Mouse (Mus musculus) embryonic facial prominence, embryonic 13.5 days (tissue): ENCODE measurements around the gene Speg. TPM values are rescaled to one million over a fixed set of nuclear protein-coding genes. Genes with fewer than 3 reads are reported as not detected.

ENCODE experiments used
- ATAC-seq: fragments of 200-750 bp; cut with Nextera tagmentation; 2 replicates; pipeline ENCODE4 v1.8.0; 2017; ENCODE audit warnings: low read depth; ENCODE audit not compliant: insufficient number of reproducible peaks, insufficient read depth, low FRiP score, low TSS enrichment
- H3K27ac ChIP-seq: fragments of 300-500 bp; sonication (generic); 2 replicates; pipeline ENCODE4 v1.5.1; 2015; ENCODE audit warnings: moderate library complexity, mild to moderate bottlenecking, inconsistent platforms
- H3K27me3 ChIP-seq: fragments of 300-500 bp; sonication (generic); 2 replicates; pipeline ENCODE4 v1.6.1; 2015; ENCODE audit warnings: mild to moderate bottlenecking, inconsistent platforms
- H3K36me3 ChIP-seq: fragments of 300-500 bp; sonication (generic); 2 replicates; pipeline ENCODE4 v1.6.1; 2015; ENCODE audit warnings: mild to moderate bottlenecking, inconsistent platforms
- H3K4me1 ChIP-seq: fragments of 300-500 bp; sonication (generic); 2 replicates; pipeline ENCODE4 v1.6.1; 2015; ENCODE audit warnings: inconsistent platforms
- H3K4me2 ChIP-seq: fragments of 300-500 bp; sonication (generic); 2 replicates; pipeline ENCODE4 v1.6.1; 2015; ENCODE audit warnings: moderate library complexity, mild to moderate bottlenecking, inconsistent platforms
- H3K4me3 ChIP-seq: fragments of 300-500 bp; sonication (generic); 2 replicates; pipeline ENCODE4 v1.5.1; 2015; ENCODE audit warnings: mild to moderate bottlenecking, inconsistent platforms
- H3K9ac ChIP-seq: fragments of 300-500 bp; sonication (generic); 2 replicates; pipeline ENCODE4 v1.6.1; 2015; ENCODE audit warnings: mild to moderate bottlenecking, inconsistent platforms
- H3K9me3 ChIP-seq: fragments of 300-500 bp; sonication (generic); 2 replicates; pipeline ENCODE4 v1.6.1; 2016; ENCODE audit warnings: inconsistent platforms
- WGBS: fragments of 180-500 bp; shearing (Covaris S2); methylation state at CpG from one replicate; pipeline ENCODE4 v1.1.7; 2015; ENCODE audit warnings: mixed read lengths; 5-methylcytosine and 5-hydroxymethylcytosine counted together
- polyA plus RNA-seq: library from polyadenylated mRNA; unstranded; fragments of >200 nt; fragmentation: Nextera tagmentation; extraction: Ambion mirVana; gene quantifications from 2 replicates; pipeline ENCODE4 v1.2.1, GENCODE M21; 2015

The Speg gene
- polyA plus RNA-seq: 16.1 and 17.0 TPM in 2 replicates

DNA sequence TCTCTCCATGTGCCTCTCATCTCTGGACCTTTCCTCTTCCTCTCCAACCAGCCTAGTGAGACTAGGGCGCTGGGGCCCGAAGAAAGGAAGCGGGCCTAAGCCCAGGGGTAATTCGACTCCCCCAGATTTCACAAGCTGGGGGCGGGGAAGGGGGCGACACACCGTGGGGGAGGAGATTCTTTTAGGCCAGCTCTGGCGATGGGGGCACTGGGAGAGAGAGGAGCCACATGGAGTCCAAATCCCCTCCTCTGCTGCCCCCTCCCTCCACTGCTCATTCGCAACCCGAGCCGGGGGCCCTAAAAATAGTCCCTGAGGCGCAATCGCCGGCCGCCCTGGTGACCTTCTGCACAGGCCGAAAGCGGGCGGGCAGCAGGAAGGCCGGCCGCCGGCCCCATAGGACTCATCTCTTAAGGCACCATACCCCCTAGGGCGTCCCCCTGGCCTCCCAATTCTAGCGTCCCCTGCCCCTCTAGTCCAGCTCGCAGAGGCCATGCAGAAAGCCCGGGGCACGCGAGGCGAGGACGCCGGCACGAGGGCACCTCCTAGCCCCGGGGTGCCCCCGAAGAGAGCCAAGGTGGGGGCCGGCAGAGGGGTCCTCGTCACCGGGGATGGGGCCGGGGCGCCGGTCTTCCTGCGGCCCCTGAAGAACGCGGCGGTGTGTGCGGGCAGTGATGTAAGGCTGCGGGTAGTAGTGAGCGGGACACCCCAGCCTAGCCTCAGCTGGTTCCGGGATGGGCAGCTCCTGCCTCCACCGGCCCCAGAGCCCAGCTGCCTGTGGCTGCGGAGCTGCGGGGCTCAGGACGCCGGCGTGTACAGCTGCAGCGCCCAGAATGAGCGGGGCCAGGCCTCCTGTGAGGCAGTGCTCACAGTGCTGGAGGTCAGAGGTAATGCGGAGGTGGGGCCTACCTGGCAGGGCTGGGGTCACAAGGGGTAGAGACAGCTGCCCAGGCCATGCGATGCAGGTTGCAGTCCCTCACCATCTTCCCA is at the start of gene Speg:
Gene Speg (plus strand): TSS at position 348 of the 987 bp plus-strand sequence.
- Histone ChIP-seq H3K4me3 (peak within 1 kb of the TSS; percentile 39), H3K27ac (no peak within 1 kb of the TSS), H3K4me2 (peak within 1 kb of the TSS; percentile 77), H3K9me3 (no peaks in the 10 kb centered on the region), H3K36me3 (no peaks in the 10 kb centered on the region), H3K27me3 (peaks cover 27% of the 10 kb centered on the region), H3K4me1 (peaks cover 20% of the 10 kb centered on the region), H3K9ac (peak within 1 kb of the TSS; percentile 72)
- WGBS: 7% methylated on average over 57 of the region's 57 CpGs
- ATAC-seq: peak; percentile 29; the same call in 1 of the 2 replicates

DNA sequence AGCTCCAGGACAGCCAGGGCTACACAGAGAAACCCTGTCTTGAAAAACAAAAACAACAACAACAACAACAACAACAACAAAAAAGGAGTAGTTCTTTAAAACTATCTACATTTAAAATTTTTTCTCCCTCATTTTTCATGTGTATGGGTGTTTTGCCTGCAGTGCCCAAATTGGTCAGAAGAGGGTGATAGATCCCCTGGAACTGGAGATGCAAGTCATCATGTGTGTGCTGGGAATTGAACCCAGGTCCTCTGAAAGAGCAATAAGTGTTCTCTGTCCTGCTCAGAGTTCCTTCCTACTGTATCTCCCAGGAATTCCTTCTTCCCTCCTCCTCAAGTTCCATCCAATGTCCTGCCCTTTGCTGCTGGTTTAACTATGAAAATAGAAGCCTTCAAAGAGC is 47.6 kb upstream of the Speg start:
- ATAC-seq: no peak
- H3K27ac ChIP-seq: no peak overlapping the region
- H3K4me1 ChIP-seq: no peaks in the 10 kb centered on the region

DNA sequence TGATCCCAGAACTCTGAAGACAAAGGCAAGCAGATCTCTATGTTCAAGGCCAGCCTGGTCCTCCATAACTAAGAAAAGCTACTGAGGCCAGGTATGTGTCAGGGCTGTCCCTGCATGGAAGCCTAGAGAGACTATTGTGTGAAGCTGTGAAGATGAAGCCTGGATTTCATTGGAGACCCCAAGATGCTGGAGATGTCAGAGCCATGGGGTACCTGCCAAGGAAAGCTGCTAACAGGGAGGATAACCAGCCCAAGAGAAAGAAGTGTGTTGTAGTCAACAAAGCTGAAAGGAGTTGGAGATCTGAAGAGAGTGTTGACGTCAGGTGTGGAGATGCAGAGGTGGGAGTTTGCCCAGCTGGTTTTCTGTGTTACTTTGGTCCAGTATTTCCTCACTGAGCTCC is 43.8 kb upstream of the Speg start:
- ATAC-seq: no peak
- H3K27ac ChIP-seq: no peak overlapping the region
- 65% methylated on average over 1 of the region's 1 CpGs for WGBS
- no peaks in the 10 kb centered on the region for H3K36me3 ChIP-seq
- H3K9me3 ChIP-seq: no peaks in the 10 kb centered on the region
- no peak overlapping the region for H3K9ac ChIP-seq
- H3K4me2 ChIP-seq: no peak overlapping the region
- no peaks in the 10 kb centered on the region for H3K4me1 ChIP-seq
- no peaks in the 10 kb centered on the region for H3K27me3 ChIP-seq
- H3K4me3 ChIP-seq: no peak overlapping the region

More for the DNA sequence above, 47.6 kb upstream of the Speg start:
- H3K9ac ChIP-seq: no peak overlapping the region
- H3K9me3 ChIP-seq: no peaks in the 10 kb centered on the region
- no peaks in the 10 kb centered on the region; the same call in 1 of the 2 replicates for H3K27me3 ChIP-seq
- no peak overlapping the region for H3K4me2 ChIP-seq
- H3K36me3 ChIP-seq: no peaks in the 10 kb centered on the region
- no peak overlapping the region for H3K4me3 ChIP-seq

DNA sequence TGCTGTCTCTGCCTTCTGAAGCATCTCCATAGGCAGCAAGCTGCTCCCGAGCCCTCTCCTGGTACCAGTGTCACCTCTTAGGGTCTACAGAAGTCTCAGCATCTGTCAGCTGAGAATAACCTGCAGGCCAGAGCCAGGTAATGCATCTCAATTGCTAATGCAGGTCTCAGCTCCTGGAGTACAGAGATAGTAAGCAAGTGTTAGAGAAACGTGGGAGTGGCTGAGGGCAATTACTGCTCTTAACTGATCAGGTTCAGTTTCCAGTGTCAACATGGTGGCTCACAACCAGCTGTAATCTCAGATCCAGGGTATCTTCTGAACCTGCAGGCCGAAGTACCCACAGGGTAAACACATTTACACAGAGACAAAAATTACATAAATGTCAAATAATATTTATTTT is 38.6 kb upstream of the Speg start:
- Histone ChIP-seq H3K27me3 (no peaks in the 10 kb centered on the region), H3K9me3 (no peaks in the 10 kb centered on the region), H3K4me2 (no peak overlapping the region), H3K9ac (no peak overlapping the region), H3K36me3 (no peaks in the 10 kb centered on the region), H3K27ac (no peak overlapping the region), H3K4me1 (peaks cover 36% of the 10 kb centered on the region), H3K4me3 (no peak overlapping the region)
- no peak for ATAC-seq
- 57% methylated on average over 3 of the region's 3 CpGs for WGBS

DNA sequence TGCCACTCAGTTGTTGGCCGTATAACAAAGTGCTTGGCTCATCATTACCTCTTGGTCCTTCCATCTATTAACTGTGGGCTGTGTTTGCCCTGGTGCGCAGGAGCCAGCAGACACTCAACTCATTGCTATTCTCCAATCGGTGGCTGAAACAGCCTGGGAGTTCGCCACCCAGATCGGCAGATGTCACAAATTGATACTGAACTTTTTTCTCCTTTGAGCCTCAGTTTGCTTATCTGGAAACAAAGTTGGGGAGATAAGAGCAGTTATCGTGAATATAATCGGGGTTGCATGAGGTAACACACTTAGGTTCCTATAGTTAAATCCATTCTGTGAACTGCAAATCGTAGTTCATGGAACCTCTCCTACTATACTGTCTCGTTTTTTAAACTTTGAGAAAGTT is 38.0 kb upstream of the Speg start:
- ATAC-seq: no peak

DNA sequence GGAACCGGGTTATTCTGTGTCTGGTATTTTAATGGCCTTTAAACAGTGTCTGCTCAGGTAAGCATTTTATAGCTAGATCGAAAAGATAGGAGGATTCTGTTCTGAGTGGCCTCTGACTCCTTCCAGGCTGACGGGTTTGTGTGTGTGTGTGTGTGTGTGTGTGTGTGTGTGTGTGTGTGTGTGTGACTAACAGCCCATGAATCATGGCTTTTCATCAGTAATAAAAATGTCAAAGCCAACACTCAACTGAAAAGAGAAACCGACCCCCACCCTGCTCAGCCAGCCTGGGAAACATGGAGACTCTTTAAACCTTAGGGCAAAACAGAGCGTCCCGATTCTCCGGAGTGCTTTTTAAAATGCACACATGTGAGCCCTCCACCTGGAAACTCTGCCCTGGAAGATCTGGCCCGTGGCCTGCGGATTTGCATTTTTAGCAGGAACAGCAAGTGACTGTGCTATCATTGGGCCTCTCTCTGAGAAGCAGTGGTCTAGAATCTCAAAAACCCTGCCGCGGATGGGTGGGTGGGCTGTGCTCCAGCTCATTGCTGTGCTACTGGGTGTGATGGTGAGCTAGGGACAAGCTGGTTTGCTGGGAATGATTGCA is 36.9 kb upstream of the Speg start:
- 26% methylated on average over 11 of the region's 11 CpGs for WGBS
- Histone ChIP-seq H3K4me2 (peak overlapping the region; percentile 32), H3K9ac (peak overlapping the region; percentile 47; the same call in 1 of the 2 replicates)

More for the DNA sequence above, 38.0 kb upstream of the Speg start:
- Histone ChIP-seq H3K9me3 (no peaks in the 10 kb centered on the region), H3K4me2 (no peak overlapping the region), H3K4me3 (no peak overlapping the region), H3K27me3 (peaks cover 3% of the 10 kb centered on the region; the same call in 1 of the 2 replicates), H3K27ac (no peak overlapping the region), H3K9ac (no peak overlapping the region), H3K4me1 (peaks cover 36% of the 10 kb centered on the region), H3K36me3 (no peaks in the 10 kb centered on the region)
- WGBS: 84% methylated on average over 9 of the region's 9 CpGs

DNA sequence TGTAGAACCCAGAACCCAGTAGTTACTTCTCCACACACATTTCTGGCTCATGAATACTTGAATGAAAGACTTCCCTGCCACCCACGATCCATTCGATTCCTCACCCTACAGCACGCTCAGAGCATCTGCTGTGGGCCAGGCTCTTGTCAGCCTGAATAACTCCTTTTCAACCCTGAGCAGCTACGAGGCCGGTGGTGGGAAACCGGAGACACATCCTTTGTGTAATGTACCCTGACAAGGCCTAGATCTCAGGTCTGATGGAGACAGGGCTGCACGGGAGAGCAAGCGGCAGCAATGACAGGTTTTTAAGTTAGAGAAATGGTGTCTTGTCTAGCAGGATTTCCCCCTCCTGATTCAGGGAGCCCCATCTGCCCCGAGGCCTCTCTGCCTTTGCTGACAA is 35.8 kb upstream of the Speg start:
- Histone ChIP-seq H3K9ac (no peak overlapping the region), H3K4me1 (peaks cover 43% of the 10 kb centered on the region), H3K27me3 (peaks cover 9% of the 10 kb centered on the region), H3K9me3 (no peaks in the 10 kb centered on the region), H3K4me3 (no peak overlapping the region), H3K36me3 (no peaks in the 10 kb centered on the region), H3K4me2 (peak overlapping the region; percentile 32), H3K27ac (peak overlapping the region; percentile 84)
- no peak for ATAC-seq
- 5% methylated on average over 9 of the region's 9 CpGs for WGBS

More for the DNA sequence above, 36.9 kb upstream of the Speg start:
- no peak overlapping the region for H3K4me3 ChIP-seq
- H3K27ac ChIP-seq: peak overlapping the region; percentile 84
- H3K4me1 ChIP-seq: peaks cover 36% of the 10 kb centered on the region
- H3K9me3 ChIP-seq: no peaks in the 10 kb centered on the region
- no peak for ATAC-seq
- H3K27me3 ChIP-seq: peaks cover 5% of the 10 kb centered on the region; the same call in 1 of the 2 replicates
- no peaks in the 10 kb centered on the region for H3K36me3 ChIP-seq

DNA sequence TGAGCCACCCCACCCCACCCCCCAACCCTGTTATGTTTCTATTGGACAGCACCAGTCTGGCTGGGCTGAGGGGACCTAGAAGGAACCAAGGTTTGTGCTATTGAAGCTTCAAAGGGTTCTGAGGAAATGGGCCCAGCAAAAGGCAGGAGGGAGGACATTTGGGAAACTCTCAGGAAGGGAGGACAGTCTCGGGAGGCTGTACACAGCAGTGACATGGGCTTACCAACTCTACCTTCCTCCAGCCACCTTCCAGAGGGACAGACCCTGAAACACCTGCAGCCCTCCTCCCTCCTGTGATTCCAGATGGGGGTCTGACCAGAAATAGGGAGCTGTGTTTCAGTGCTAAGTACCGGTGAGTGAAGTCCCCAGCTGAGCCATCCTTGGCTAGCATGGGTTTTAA is 34.6 kb upstream of the Speg start:
- H3K4me2 ChIP-seq: no peak overlapping the region
- no peak for ATAC-seq
- H3K27ac ChIP-seq: peak overlapping the region; percentile 39; the same call in 1 of the 2 replicates
- no peaks in the 10 kb centered on the region for H3K9me3 ChIP-seq
- peaks cover 9% of the 10 kb centered on the region for H3K27me3 ChIP-seq
- H3K4me1 ChIP-seq: peaks cover 55% of the 10 kb centered on the region
- no peak overlapping the region for H3K9ac ChIP-seq
- WGBS: 72% methylated on average over 2 of the region's 2 CpGs
- no peaks in the 10 kb centered on the region for H3K36me3 ChIP-seq
- H3K4me3 ChIP-seq: no peak overlapping the region

DNA sequence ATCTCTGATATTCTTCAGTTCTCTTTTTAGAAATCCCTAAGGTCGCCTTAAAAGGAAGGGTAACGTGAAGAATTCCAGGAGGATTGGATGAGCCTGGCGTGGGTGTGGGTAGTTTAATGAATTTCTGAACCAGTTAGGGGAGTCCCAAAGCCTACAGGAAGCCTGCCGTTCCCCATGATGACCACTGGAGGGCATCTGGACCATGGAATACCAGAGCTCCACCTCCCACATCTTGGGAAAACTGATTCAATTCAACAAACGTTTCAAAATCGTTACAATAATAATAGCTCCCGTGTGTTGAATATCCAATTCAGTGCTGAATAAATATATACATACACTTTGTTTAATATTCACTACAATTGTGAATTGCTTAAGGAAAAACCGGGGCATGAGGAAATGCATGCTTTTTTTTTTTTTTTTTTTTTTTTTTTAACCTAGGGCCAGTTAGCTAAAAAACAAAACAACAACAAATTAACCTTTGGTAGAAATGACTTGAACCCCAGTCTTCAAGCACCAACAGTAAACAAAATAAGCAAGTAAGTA is 32.2 kb upstream of the Speg start:
- Histone ChIP-seq H3K9me3 (no peaks in the 10 kb centered on the region), H3K4me3 (no peak overlapping the region), H3K36me3 (no peaks in the 10 kb centered on the region), H3K9ac (no peak overlapping the region), H3K4me2 (no peak overlapping the region), H3K27me3 (peaks cover 9% of the 10 kb centered on the region), H3K4me1 (peaks cover 50% of the 10 kb centered on the region), H3K27ac (no peak overlapping the region)
- no peak for ATAC-seq
- under 1% methylated on average over 8 of the region's 8 CpGs for WGBS

DNA sequence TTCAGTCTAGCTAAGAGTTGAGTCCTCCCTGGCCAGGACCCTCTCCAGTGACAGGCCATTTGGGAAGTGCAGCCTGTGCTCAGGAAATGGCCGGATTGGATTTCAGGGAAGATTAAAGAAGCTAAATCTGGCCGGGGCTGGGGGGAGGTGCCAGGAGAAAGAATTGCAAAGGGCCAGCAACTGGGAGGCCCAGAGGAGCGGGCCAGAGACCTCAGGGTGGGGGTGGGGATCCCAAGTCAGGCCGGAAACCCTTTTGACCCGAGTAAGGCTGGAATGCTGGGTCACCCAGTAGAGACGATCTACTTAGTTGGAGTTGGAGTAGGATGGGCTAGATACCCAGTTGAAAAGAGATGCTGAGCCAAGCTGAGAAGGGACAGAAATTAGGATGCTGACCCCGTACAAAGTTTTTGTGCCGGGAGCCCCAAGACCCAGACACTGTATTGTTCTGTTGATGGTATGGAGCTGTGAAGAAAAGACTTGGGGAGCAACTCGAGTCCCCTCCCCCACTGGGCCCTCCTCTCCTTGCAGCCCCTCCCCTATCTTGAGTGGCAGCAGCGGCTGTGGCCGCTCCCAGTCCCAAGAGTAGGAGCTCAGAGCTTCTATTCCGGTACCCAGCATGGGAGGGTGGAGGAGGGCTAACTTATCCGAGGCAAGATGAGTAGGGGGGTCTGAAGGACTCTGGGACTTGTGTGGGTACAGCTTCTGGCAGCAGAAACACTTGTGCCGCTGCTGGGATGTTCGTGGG is 30.6 kb upstream of the Speg start:
- Histone ChIP-seq H3K4me2 (peak overlapping the region; percentile 14; the same call in 1 of the 2 replicates), H3K9me3 (no peaks in the 10 kb centered on the region), H3K27me3 (peaks cover 9% of the 10 kb centered on the region), H3K9ac (0 out of 2 replicates have a peak overlapping the region, but pooled peaks have one; percentile 27), H3K4me1 (peaks cover 38% of the 10 kb centered on the region), H3K36me3 (no peaks in the 10 kb centered on the region), H3K4me3 (no peak overlapping the region), H3K27ac (no peak overlapping the region)
- WGBS: 6% methylated on average over 15 of the region's 15 CpGs
- ATAC-seq: no peak
